Mouse (Mus musculus): ENCODE data around the gene Catsper2. TPM values are rescaled to one million over a fixed set of nuclear protein-coding genes. Genes with fewer than 3 reads are reported as not detected.
A peak's percentile ranks its signal among the peaks of the same experiment; 100 is the strongest.
"Not testable (repeated sequence)": the region's sequence is repeated elsewhere in the genome, so short reads cannot be mapped to it uniquely, and the experiment has no call there.

Catsper2 gene
- polyA plus RNA-seq, 2 experiments from 2014 or later = 2.3 to 3.8 TPM

DNA sequence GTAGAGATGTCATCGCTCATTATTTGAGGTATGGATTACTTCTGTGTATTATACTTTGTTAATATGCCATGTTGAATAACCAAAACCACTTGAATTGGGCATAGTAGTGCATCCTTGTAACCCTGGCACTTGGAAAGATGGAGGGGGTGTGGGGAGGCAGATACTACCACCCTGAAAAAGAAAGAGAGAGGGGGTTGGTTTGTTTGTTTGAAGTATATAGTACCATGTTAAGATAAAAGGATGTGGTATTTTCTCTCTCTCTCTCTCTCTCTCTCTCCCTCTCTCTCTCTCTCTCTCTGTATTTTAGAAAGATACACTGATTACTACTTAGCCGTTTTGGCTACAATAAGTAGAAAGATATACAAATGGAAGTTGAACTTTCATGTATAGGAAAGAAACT, 12.3 kb upstream of the Catsper2 start:
- peak; percentile 36 for ATAC-seq

DNA sequence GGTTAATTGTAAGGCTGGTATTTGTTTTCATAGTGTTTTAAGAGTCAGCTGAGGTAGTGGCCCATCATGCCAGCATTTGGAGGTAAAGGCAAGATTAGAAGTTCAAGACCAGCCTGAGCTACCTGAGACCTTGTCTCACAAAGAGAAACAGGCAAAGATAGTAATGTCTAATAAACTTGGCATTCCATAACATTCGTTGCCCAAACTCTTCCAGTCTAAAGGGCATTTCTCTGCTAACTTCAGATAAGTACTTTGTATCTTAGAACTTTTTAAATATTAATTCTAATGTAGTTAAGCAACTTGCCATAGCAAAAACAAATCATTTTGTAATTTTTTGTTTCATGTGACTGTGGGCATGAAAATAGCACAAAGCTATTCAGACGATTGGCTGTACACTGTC, 9.6 kb upstream of the Catsper2 start:
- ATAC-seq = no peak

DNA sequence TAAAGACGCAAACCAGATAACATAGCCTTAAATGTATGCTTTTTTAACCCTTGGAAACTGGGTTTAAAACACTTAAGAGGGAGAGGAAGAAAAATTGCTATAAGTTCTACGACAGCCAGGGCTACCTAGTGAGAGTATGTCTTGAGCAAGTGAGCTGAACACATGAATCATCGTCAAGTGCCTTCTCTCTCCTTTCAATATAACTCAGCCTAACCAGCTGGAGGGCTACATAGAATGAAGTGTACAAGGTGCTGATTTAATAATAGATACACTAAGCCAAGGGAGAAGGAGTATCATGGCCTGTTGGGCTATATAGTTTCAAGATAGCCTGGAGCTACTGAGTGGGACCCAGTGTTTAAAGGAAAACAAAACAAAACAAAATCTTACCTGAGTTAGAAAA, 4.9 kb upstream of the Catsper2 start:
- no peak for ATAC-seq

DNA sequence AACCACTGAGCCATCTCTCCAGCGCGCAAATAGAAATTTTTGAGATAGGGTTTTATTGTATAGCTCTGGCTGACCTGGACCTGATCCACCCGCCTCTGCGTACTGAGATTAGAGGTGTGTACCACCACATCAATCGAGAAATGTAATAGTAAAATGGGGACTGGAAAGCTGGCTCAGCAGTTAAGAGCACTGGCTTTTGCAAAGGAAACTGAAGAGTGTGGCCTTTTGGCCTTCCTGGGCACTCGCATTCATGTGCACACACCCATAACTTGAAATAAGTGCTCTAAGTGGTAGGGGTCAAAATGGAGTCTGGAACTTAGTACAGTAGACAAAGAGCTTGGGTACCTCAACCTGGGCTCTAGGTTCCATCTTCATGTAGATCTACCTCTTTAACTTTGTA, 2.8 kb upstream of the Catsper2 start:
- no peak for ATAC-seq

DNA sequence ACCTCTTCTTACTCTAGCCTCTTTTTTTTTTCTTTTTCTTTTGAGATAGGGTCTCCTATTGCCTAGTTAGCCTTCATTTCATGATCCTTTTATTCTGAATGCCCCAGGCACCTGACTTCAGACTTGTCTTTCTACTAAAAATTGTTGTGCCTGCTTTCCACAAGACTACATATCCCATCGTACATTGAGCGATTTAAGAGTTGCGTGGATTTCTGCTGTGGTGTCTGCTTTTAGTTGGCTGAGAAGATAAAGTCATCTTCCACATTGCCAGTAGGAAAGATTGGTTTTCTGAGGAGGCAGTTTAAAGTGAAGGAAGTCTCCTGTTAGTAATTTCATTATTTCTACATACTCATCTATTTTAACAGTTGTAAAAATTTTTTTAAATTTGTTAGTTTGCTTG, 2.0 kb upstream of the Catsper2 start:
- no peak for ATAC-seq

DNA sequence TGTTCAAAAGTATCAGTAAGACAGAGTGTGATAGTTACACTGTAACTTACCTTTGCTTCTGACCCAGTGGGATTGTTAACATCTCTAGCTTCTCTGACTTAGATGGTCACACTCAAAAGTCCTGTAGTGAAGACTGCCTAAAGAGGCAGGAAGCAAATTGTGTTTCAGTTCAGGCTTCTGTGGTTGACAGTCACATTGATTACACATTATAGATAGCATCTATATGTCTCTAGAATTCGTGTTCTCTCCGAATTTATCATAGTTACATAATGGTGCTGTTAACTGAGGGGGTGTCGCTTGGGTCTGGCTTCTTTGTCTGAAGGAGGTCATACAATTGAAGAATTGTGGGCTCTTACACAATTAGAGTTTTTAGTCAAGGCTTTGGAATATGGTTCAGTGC, 1.5 kb upstream of the Catsper2 start:
- no peak for ATAC-seq

DNA sequence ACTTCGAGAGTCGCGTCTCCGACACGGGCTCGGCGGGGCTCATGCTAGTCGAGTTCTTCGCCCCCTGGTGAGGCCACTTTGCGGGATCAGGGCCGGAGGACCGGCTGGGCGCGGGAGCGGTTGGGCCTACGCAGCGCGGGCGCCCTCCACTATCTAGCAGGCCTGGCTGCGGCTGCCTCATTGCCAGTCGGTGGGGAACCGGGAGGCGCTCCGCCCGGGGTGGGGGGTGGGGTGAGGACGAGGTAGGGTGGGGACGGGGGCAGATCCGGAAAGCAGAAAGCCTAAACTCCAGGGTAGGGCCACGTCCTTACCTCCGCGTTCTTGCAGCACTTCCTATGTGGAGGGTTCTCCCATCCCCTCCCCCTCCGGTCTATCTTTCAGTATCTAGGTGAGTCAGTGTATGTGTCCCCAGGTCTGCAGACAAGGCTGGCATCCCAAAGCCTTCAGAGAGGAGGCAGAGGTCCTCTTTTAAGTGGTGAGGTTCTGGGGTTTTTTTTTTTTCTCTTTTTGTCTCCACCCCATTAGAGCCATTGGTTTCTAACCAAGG, 620 bp upstream of the Catsper2 start:
- peak; percentile 38 for ATAC-seq

DNA sequence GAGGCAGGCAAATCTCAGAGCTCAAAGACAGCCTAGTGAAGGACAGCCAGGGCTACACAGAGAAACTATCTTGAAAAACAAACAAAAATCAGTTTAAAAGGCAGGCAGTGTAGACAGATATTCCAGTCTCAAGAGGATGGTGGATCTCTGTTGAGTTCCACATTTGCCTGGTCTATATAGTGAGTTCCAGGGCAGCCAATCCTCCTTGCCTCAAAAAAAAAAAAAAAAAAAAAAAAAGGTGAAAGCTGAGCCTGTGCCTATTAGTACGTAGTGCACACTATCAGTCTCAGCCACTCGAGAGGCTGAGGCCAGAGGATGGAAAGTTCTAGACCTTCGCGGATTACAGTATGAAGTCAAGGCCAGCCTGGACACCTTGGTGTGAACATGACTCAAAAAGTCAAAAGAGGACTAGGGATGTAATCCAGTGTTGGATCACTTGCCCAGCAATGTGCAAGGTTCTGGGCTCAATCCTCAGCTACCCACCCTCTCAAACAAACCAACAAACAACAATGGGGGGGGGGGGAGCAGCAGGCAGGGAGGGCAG, 677 bp downstream of the Catsper2 start:
- no peak for ATAC-seq

DNA sequence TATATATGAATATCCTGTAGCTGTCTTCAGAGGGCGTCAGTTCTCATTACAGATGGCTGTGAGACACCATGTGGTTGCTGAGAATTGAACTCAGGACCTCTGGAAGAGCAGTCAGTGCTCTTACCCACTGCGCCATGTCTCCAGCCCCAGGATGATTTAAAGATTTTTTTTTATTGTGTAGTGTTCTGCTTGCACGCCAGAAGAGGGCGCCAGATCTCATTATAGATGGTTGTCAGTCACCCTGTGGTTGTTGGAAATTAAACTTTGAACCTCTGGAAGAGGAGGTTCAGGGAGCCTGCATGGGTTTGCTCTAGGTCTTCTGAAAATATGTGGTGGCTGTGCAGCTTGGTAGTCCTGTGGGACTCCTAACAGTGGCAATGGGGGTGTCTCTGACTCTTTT, 5.4 kb downstream of the Catsper2 start:
- peak; percentile 84 for ATAC-seq

DNA sequence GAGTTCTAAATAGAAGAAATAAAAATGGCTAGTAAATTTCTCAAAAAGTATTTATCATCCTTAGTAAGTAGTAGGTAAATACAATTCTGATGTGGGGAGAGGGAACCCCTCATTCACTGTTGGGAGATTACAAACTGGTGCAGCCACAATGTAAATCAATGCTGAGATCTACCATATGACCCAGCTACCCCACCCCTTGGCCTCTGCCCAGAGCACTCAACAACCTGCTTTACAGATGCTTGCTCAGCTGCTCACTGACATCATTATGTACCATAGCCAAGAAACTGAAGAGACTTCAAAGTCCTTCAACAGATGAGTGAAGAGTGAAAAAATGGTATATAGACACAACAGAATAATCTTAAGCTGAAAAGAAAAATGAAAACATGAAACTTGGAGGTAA, 10.3 kb downstream of the Catsper2 start:
- ATAC-seq = no peak

DNA sequence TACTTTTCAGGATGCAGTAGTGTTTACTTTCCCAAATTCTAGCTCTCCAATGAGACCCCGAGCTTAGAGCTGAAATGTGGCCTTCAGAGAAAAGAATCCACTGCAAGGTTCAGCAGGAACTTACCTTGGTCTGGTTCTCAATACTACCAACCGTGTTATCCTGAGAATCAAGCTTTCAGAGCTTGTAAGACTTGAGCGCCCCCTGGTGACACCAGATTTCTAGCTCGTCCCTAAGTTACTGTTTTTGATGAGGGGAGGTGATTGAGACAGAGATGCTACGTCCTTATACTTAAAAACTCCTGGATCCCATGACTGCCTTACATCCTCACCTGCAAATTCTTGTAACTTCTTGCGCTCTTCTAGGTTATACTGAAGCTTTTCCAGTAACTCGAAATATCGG, 17.0 kb downstream of the Catsper2 start:
- ATAC-seq = peak; percentile 57

DNA sequence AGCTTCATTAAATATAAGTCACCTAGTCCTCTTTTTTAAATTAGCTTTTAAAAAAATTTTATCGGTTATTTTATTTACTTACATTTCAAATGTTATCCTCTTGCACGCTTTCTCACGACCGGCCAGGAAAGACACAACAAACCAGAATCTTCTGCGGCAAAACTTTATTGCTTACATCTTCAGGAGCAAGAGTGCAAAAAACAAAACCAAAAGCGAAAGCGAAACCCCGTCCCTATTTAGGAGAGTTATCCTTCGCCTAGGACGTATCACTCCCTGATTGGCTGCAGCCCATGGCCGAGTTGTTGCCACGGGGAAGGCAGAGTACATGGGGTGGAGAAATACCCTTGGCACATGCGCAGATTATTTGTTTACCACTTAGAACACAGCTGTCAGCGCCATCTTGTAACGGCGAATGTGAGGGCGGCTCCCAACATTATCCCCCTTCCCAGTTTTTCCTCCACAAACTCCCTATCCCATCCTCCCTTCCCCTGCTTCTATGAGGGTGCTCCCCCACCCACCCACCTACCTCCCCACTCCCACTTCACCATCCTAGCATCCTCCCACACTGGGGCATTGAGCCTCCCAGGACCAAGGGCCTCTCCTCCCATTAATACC, 26.5 kb downstream of the Catsper2 start, which contains the start of gene Strc:
Gene Strc (minus strand): TSS at position 208 of the 615 bp plus-strand sequence.
- ATAC-seq = not testable (repeated sequence)

DNA sequence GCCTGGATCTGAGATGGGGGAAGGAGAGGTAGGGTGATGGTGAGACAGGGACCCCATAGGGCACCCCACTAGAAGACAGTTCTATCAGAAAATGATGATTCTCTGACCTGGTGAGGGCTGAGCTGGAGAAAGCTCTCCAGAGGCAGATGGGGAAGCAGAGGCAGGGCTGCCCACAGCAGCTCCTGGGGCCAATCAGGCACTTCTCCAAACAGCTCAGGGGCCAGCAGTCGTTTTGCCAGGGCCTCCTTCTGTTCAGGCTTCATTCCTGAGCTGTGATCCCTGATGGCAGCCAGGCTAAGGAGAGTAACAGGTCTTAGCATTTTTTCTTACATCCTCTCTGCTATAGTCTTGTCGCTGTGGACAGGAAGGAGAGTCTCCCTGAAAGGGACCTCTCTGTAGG, 38.8 kb downstream of the Catsper2 start:
- ATAC-seq = no peak

DNA sequence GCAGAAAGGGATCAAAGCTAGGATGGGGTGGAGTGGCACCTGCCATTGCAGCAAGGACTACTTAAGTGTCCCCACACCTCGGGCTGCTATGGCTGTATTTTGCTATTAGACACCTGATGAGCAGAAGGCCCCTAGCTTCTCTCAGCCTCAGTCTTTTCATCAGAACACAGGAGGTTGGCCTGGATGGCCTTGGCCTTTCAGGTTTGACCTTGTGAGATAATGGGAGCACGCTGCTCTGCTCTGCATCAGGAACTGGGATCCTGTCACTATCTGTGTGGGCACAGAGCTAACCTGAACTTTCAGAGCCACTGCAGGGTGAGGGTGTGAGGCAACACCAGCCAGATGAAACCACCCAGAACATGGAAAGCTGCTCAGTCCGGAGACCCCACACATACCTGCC, 41.3 kb downstream of the Catsper2 start:
- ATAC-seq = no peak

DNA sequence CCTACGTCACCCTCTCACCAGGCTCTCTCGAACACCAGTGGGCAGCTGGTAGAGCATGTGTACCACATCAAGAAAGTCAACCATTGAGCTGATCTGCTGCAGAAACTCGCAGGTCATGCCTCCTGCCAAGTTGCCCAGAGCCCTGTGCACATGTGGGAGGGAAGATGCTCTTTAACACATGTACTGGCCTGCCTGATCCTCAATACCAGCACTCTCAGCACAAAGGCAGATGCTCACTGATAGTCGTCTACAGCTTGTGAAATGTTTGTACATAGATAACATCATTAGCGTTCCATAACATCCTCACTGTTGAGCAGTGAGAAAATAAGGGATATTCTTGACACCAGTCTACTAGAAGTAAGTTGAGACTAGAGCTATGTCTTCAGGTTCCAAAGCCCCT, 42.7 kb downstream of the Catsper2 start:
- no peak for ATAC-seq

DNA sequence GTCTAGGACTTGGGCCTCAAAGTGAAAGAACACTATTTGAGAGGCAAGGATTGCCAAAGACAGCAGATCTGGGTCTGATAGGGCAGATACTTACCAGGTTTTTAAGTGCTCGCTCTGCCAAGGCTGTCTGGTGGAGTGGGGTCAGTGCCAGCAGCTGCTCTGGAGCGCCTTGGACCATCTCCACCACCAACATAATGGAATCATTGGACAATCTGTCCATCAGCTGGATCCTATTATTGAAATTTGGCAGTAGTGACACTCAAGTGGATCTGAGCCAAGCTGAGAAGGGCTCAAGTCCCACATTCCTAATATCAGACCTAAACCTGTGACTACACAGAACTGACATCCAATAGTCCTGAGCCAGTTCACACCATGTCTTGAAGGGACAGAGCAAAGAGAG, 44.8 kb downstream of the Catsper2 start:
- no peak for ATAC-seq

DNA sequence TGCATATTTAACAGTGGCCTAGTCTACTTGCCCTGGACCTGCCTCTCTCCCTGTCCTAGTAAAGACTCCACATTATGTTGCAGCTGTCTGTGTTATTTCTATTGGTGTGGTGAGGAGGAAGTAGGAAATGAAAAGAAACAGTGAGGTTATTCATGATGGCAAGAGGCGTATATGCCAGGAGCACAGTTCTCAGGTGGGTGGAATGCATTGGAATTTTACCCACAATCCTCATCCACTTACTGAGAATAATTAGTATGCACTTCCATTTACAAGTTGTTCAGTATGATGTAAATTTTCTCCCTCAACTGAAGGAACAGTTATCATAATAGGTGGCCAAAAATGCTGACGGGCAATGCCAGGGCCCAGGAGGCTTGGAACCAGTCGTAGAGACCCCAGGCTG, 49.9 kb downstream of the Catsper2 start:
- no peak for ATAC-seq

DNA sequence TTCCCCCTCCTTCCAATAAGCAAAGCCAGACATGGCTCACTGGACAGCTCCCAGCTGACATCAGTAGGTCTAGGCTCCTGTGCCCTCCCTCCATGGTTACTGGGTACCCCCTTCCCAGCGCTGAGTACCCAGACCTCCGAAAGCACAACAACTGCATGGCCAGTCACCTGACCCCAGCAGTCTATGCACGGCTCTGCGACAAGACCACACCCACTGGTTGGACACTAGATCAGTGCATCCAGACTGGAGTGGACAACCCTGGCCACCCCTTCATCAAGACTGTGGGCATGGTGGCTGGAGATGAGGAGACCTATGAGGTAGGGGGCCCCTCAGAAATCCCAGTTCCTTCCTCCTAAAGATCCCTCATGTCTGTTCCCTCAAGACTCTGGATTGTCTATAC, 54.1 kb downstream of the Catsper2 start:
- no peak for ATAC-seq

DNA sequence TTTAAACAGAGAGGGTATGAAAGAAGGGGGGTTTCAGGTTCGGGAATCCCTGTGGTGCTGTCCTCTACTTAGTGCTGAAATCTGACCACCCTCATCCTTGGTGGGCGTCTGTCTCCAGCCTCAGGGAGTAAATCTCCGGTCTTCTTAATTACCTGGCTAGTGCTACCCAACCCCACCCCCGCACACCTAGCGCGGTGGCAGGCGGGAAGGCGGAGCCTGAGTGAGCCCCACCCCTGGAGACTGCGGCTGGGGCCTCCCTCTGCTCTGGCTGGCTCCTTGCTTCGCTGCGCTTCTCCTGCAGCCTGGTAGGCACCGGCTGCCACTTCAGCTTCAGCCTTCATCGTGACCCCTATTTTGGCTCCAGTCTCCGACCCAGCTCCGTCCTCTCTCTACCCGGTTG, 55.2 kb downstream of the Catsper2 start:
- no peak for ATAC-seq

DNA sequence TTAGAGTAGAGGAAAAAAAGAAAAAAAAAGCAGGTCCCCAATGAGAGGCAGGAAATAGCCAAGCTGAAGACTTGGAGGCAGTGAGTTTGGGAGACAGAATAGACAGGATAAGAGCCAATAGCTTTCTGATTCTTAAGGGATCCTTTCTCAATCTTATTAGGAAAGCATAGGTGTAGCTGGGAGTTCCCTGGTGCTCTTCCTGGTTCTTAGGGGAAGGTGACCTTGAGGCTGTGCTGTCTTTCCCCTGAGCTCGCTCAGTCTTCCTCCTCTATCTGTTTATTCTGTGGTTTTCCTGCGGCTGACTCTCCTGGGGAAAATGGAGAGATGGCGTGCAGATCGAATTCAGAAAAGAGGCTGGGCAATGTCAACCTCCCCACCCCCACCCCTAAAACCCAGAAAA, 55.6 kb downstream of the Catsper2 start:
- no peak for ATAC-seq

DNA sequence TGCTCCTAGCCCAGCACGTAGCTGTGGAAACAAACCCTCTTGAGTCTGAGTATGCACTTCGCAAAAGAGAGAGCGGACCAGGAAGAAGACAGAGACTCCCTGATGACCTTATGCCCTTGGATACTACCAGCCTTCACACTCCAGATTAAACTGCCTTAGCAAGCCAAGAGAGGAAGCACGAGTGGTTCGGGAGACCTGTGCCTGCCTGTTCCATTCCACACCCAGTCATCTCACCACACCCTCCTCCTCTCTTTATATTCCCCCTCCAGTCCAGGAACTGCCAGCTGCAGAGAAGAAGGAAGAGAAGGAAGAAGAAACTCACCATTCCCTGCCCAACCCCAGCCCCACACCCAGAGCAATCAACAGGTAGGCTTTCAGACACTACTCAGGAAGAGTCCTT, 56.1 kb downstream of the Catsper2 start, which contains the start of gene Ckmt1:
Gene Ckmt1 (plus strand): TSS at position 221 of the 400 bp plus-strand sequence.
- no peak for ATAC-seq

DNA sequence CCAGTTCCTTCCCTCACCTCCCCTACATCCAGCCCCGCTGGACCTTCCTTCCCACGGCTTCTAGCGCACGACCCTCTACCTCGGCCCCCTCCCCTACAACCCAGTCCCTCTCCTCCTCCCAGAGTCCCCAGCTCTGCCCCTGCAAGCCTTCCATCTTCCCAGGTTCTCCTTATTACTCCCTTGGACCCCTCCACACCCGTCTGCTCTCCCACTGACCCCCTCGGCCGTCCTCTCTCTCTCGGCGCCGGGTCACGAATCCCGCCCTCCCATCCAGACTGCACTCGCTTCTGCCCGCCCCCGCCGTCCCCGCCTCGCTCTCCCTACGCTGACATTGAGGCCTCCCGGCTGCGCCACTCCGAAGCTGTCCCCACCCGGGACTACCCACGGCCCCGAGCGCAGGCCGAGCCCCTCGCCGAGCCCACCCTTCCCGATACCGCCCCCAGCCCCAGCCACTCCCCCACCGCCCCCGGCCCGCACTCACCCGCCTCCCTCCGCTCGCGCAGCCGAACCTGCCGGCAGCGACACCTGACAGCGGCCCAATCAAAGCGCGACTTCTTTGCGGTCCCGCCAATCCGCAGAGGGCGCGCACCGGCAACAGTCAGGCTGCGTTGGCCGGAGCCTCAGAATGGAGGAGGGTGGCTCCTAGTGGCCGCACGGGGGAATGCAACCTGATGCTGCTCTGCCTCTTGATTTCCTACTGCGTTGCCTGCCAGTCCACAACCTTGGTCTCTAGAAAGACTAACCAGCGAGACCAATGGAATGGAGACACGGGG, 58.6 kb downstream of the Catsper2 start, which contains the start of gene Ppip5k1:
Gene Ppip5k1 (minus strand): TSS at position 577 of the 773 bp plus-strand sequence.
- peak; percentile 99 for ATAC-seq

DNA sequence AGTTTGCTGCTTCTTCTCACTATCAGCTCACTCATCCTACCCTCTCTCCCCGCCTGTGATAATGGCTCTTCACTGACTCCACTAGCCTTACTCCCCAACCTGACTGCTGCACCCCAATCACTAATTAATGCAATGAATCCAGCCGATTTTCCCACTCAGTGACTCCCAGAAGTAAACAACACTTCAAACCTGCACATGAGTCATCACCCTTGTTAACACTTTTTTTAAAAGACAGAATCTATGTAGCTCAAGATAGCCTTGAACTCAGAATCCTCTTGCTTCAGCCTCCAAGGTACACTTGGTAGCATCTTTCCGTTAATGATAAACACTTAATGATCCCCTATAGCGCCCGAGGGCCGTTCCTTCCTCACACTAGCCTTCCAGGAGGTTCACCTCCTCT, 59.2 kb downstream of the Catsper2 start:
- ATAC-seq = no peak

DNA sequence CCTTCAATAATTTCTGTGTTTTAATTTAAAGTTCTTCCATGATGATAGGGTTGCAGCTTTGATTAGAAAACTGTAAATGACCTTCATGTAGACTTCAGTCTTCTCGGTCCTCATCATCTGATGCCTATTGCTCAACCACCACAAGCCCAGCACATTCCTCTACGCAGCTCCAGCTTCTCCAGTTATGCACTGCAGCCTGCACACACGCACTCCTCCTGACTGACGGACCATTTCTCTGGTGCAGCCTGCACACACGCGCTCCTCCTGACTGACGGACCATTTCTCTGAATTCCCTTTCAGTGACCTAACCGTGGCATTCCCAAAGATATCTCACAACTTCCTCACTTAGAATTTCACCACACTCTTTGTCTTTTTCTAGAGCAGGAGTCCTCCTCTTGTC, 60.4 kb downstream of the Catsper2 start:
- ATAC-seq = no peak
